ENCODE assay signal across 17 mouse cellular contexts in genomic region chr5:141311801-141312200, GRCm38 (mm10).
"Had no signal": no experiment of that assay in that cellular context is flagged by ENCODE, and none has a peak within 500 bp of the region (broad histone marks: within the 10 kb centered on the region; RNA-seq: fewer than 3 reads in every experiment).

No protein-coding gene starts in this region.

- H3K4me3 ChIP-seq: limb, embryonic 13.5 days; lung, embryonic 15.5 days; midbrain, embryonic 12.5 days; neural tube, embryonic 13.5 days had no signal

- ATAC-seq: hindbrain, embryonic 16.5 days; inflammation-experienced regulatory T-cells, adult 6 months; midbrain, embryonic 16.5 days had no signal

- H3K9ac ChIP-seq: limb, embryonic 13.5 days; lung, embryonic 15.5 days; midbrain, embryonic 12.5 days; neural tube, embryonic 13.5 days had no signal

- H3K36me3 ChIP-seq: limb, embryonic 13.5 days; lung, embryonic 15.5 days; midbrain, embryonic 12.5 days; neural tube, embryonic 13.5 days had no signal

- H3K4me1 ChIP-seq: midbrain, embryonic 12.5 days had no signal

- DNase-seq: kidney, adult 11 months; kidney, adult 9 months; kidney, postnatal 36 days; left cerebral cortex, postnatal 4 days; retina, postnatal 1 day; right cerebral cortex, postnatal 4 days; spleen, adult 18-20 months; thymus, adult 2 months; thymus, postnatal 25 days had no signal

- H3K4me2 ChIP-seq: limb, embryonic 13.5 days; lung, embryonic 15.5 days; midbrain, embryonic 12.5 days; neural tube, embryonic 13.5 days had no signal

- H3K27ac ChIP-seq: kidney, postnatal 0 days; limb, embryonic 13.5 days; lung, embryonic 15.5 days; midbrain, embryonic 12.5 days; neural tube, embryonic 13.5 days had no signal

- H3K27me3 ChIP-seq: limb, embryonic 13.5 days; midbrain, embryonic 12.5 days; neural tube, embryonic 13.5 days had no signal

- H3K9me3 ChIP-seq: limb, embryonic 13.5 days; lung, embryonic 15.5 days; midbrain, embryonic 12.5 days; neural tube, embryonic 13.5 days had no signal
